In genomic region chr13:77777606-77778005, GRCm38 (mm10) we compare ENCODE assay signal across 23 mouse cellular contexts.
"Had no signal": no experiment of that assay in that cellular context is flagged by ENCODE, and none has a peak within 500 bp of the region (broad histone marks: within the 10 kb centered on the region; RNA-seq: fewer than 3 reads in every experiment).

No protein-coding gene starts in this region.

- ATAC-seq: forebrain, embryonic 13.5 days; forebrain, embryonic 14.5 days; forebrain, embryonic 15.5 days; forebrain, embryonic 16.5 days; forebrain, postnatal 0 days had no signal

- DNase-seq: cerebellum, adult 9-11 months; cerebellum, postnatal 10 days; cerebellum, postnatal 14 days; cerebellum, postnatal 25 days; cerebellum, postnatal 36 days; embryo, embryonic 11 days; forebrain, postnatal 0 days; gastrocnemius, adult 2 months; gastrocnemius, postnatal 10 days; gastrocnemius, postnatal 14 days; gastrocnemius, postnatal 25 days; gastrocnemius, postnatal 36 days; heart, adult 11 months; heart, adult 18-20 months; heart, adult 2 months had no signal

- H3K27me3 ChIP-seq: embryonic facial prominence, embryonic 12.5 days; embryonic facial prominence, embryonic 13.5 days; embryonic facial prominence, embryonic 15.5 days; forebrain, embryonic 12.5 days; forebrain, embryonic 13.5 days; forebrain, embryonic 15.5 days had no signal
